Mouse (Mus musculus): ENCODE data around the gene Gm21972. TPM values are rescaled to one million over a fixed set of nuclear protein-coding genes. Genes with fewer than 3 reads are reported as not detected.

The Gm21972 gene
- polyA plus RNA-seq, 1 experiment from 2014 or later, result not detected

DNA sequence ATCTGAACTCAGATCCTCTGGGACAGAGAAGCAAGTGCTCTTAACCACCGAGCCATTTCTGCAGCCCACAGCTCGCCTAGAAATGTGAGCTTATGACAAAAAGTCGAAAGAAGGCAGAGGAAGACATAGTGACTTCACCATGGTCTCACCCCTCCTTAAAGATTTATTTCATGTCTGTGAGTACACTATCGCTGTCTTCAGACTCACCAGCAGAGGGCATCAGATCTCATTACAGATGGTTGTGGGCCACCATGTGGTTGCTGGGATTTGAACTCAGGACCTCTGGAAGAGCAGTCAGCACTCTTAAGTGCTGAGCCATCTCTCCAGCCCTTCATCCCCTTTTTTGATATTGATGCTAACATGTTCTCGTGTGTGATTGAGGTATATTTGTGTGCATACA is 41.2 kb downstream of the Gm21972 start:
- H3K27ac ChIP-seq, result no peak overlapping the region
- H3K4me1 ChIP-seq, result no peaks in the 10 kb centered on the region
- no peak overlapping the region for H3K4me3 ChIP-seq
- peaks cover 67% of the 10 kb centered on the region for H3K36me3 ChIP-seq
- WGBS, result 96% methylated on average over 5 of the region's 5 CpGs
- ATAC-seq (ENCODE audit: insufficient number of reproducible peaks, insufficient read depth, low FRiP score, low TSS enrichment, low read depth), result no peak
- no peak overlapping the region for H3K9ac ChIP-seq
- no peaks in the 10 kb centered on the region for H3K9me3 ChIP-seq
- H3K4me2 ChIP-seq, result no peak overlapping the region
- H3K27me3 ChIP-seq, result no peaks in the 10 kb centered on the region

DNA sequence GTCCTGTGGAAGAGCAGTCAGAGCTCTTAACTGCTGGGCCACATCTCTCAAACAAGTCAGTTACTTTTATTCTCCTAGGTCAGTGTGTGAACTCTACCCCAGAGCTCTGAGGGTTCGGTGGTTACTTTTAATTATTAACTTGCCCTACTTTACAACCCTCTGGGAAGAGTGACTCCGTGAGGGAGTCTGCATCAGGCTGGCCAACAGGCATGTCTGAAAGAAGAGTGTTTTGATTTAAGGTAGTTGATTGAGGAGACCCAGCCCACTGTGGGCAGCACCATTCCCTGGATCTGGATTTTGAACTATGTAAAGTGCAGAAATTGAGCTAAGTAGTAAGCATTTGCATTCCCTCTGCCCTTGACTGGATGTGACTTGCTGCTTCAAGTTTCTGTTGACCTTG is 42.6 kb downstream of the Gm21972 start:
- Histone ChIP-seq H3K36me3 (peaks cover 64% of the 10 kb centered on the region), H3K4me3 (no peak overlapping the region), H3K27me3 (no peaks in the 10 kb centered on the region), H3K9ac (no peak overlapping the region), H3K9me3 (no peaks in the 10 kb centered on the region), H3K4me1 (no peaks in the 10 kb centered on the region), H3K4me2 (no peak overlapping the region), H3K27ac (no peak overlapping the region)
- no peak for ATAC-seq (ENCODE audit: insufficient number of reproducible peaks, insufficient read depth, low FRiP score, low TSS enrichment, low read depth)
- 88% methylated on average over 2 of the region's 2 CpGs for WGBS

GRCm38 (mm10) chr1:86178462-86179253 is 45.2 kb downstream of the Gm21972 start:
- ATAC-seq (ENCODE audit: insufficient number of reproducible peaks, insufficient read depth, low FRiP score, low TSS enrichment, low read depth), result peak; percentile 57; the same call in 1 of the 2 replicates
- Histone ChIP-seq H3K9ac (no peak overlapping the region), H3K4me1 (no peaks in the 10 kb centered on the region), H3K27ac (no peak overlapping the region), H3K4me3 (no peak overlapping the region), H3K9me3 (no peaks in the 10 kb centered on the region), H3K27me3 (no peaks in the 10 kb centered on the region), H3K36me3 (peaks cover 47% of the 10 kb centered on the region), H3K4me2 (no peak overlapping the region)
- 49% methylated on average over 7 of the region's 7 CpGs for WGBS

- no peak for ATAC-seq (ENCODE audit: insufficient number of reproducible peaks, insufficient read depth, low FRiP score, low TSS enrichment, low read depth)
- 86% methylated on average over 5 of the region's 5 CpGs for WGBS
- Histone ChIP-seq H3K4me3 (no peak overlapping the region), H3K36me3 (peaks cover 20% of the 10 kb centered on the region; the same call in 1 of the 2 replicates), H3K9me3 (no peaks in the 10 kb centered on the region), H3K27me3 (no peaks in the 10 kb centered on the region), H3K27ac (no peak overlapping the region), H3K9ac (no peak overlapping the region), H3K4me2 (no peak overlapping the region), H3K4me1 (no peaks in the 10 kb centered on the region)
Measured at GRCm38 (mm10) chr1:86182004-86182709, 48.7 kb downstream of the Gm21972 start.

DNA sequence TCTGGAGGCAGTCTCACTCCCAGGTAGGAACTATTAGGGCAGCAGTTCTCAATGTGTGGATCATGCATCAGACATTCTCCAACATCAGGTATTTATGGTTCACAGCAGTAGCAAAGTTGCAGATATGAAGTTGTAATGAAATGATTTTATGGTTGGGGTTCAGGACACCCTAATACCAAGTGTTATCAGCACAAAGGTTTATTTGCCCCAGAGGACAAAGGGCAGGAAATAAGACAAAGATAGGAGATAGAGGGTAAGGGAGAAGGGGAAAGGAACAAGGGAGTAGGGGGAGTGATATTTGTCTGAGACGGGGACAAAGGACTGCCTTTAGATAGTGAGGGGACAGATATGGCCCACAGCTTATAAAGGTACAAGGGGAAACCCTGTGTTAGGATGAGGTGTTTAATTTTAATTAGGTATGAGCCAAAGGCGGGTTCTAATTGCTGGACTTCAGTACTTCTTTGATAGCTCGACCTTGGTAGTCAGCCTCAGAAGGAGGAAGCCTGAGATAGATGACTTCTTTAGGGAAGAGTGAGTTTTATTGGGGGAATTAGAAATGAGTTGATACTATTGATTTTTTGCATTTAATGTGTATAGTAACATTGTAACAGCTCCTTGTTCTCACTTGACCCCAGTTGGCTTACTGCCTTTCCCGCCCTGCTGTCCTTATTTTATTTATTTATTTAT is 50.3 kb downstream of the Gm21972 start:
- 86% methylated on average over 4 of the region's 4 CpGs for WGBS
- Histone ChIP-seq H3K4me1 (no peaks in the 10 kb centered on the region), H3K4me3 (no peak overlapping the region), H3K9me3 (no peaks in the 10 kb centered on the region), H3K36me3 (peaks cover 14% of the 10 kb centered on the region; the same call in 1 of the 2 replicates), H3K9ac (no peak overlapping the region), H3K4me2 (no peak overlapping the region), H3K27ac (no peak overlapping the region), H3K27me3 (no peaks in the 10 kb centered on the region)
- no peak for ATAC-seq (ENCODE audit: insufficient number of reproducible peaks, insufficient read depth, low FRiP score, low TSS enrichment, low read depth)

DNA sequence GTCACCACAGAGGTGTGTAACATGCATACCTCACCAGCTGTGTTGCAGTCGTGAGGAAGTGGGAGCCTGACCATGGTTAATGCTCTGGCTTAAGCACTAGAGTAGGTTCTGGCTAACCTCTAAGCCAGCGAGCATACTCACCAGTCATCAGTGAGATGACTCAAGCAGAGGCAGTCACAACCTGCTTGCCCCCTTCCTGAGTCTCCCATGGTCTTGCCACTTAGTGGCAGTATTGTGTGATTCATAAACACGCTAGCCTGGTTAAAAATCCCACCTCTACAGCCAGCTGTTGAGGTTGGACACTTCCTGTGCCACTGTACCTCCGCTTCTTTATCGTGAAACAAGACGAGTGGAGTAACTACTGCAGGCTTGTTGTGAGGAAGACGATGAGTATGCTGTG is 53.3 kb downstream of the Gm21972 start:
- Histone ChIP-seq H3K9me3 (no peaks in the 10 kb centered on the region), H3K27ac (no peak overlapping the region), H3K36me3 (peaks cover 32% of the 10 kb centered on the region), H3K9ac (no peak overlapping the region), H3K4me2 (no peak overlapping the region), H3K4me1 (no peaks in the 10 kb centered on the region), H3K27me3 (no peaks in the 10 kb centered on the region), H3K4me3 (no peak overlapping the region)
- no peak for ATAC-seq (ENCODE audit: insufficient number of reproducible peaks, insufficient read depth, low FRiP score, low TSS enrichment, low read depth)
- 83% methylated on average over 7 of the region's 7 CpGs for WGBS

DNA sequence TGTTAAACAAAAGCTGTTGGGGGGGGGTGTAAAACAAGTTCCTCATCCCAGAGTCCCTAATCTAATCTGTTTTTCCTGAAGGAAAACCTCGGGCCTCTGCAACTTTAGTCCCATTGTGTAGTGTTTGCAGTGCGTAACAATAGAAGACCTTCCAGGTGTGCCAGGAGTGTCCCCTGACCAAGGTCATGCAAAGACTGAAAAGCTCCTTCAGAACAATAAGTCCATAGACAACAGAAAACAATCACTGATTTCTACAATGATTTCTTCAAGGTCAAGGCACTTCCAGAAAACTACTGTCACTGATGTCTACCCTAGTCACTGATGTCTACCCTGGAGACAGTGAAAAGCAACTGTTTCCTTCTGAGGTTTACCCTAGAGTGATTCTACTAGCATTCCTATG is 54.4 kb downstream of the Gm21972 start:
- H3K27me3 ChIP-seq, result no peaks in the 10 kb centered on the region
- ATAC-seq (ENCODE audit: insufficient number of reproducible peaks, insufficient read depth, low FRiP score, low TSS enrichment, low read depth), result no peak
- WGBS, result 69% methylated on average over 2 of the region's 2 CpGs

GRCm38 (mm10) chr1:86188271-86188670 is 54.8 kb downstream of the Gm21972 start:
- Histone ChIP-seq H3K4me3 (no peak overlapping the region), H3K4me1 (no peaks in the 10 kb centered on the region), H3K4me2 (no peak overlapping the region), H3K27me3 (no peaks in the 10 kb centered on the region), H3K9me3 (no peaks in the 10 kb centered on the region), H3K36me3 (peaks cover 33% of the 10 kb centered on the region), H3K27ac (no peak overlapping the region), H3K9ac (no peak overlapping the region)
- WGBS, result 80% methylated on average over 2 of the region's 2 CpGs
- ATAC-seq (ENCODE audit: insufficient number of reproducible peaks, insufficient read depth, low FRiP score, low TSS enrichment, low read depth), result no peak

More for the DNA sequence above, 54.4 kb downstream of the Gm21972 start:
- no peaks in the 10 kb centered on the region for H3K9me3 ChIP-seq
- no peak overlapping the region for H3K4me3 ChIP-seq
- no peak overlapping the region for H3K4me2 ChIP-seq
- no peak overlapping the region for H3K9ac ChIP-seq
- H3K36me3 ChIP-seq, result peaks cover 32% of the 10 kb centered on the region
- H3K27ac ChIP-seq, result no peak overlapping the region
- H3K4me1 ChIP-seq, result no peaks in the 10 kb centered on the region

- H3K36me3 ChIP-seq, result peaks cover 38% of the 10 kb centered on the region
- H3K27me3 ChIP-seq, result no peaks in the 10 kb centered on the region
- 81% methylated on average over 6 of the region's 6 CpGs for WGBS
- no peak overlapping the region for H3K9ac ChIP-seq
- H3K9me3 ChIP-seq, result no peaks in the 10 kb centered on the region
- ATAC-seq (ENCODE audit: insufficient number of reproducible peaks, insufficient read depth, low FRiP score, low TSS enrichment, low read depth), result no peak
- no peaks in the 10 kb centered on the region for H3K4me1 ChIP-seq
- no peak overlapping the region; the same call in 1 of the 2 replicates for H3K27ac ChIP-seq
- H3K4me3 ChIP-seq, result no peak overlapping the region
- H3K4me2 ChIP-seq, result no peak overlapping the region
Measured at GRCm38 (mm10) chr1:86189034-86189702, 55.7 kb downstream of the Gm21972 start.

DNA sequence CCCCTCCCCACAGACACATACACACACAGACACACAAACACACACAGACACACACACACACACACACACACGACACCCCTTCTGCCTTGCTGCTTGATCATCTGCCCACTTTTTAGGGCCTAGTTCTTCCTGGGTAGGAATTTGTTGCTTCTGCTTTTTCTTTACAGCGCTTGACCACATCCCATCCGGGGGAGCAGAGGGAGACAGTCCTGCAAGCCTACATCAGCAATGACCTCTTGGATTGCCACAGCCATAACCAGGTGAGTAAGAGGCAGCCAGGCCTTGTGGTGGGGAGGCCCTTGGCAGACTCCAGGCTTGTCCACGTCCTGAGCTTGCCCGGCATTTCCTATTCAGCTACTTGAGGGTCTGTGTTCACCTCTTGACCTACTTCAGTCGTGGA is 57.4 kb downstream of the Gm21972 start:
- no peaks in the 10 kb centered on the region for H3K27me3 ChIP-seq
- H3K4me1 ChIP-seq, result no peaks in the 10 kb centered on the region
- H3K9me3 ChIP-seq, result no peaks in the 10 kb centered on the region
- peaks cover 46% of the 10 kb centered on the region for H3K36me3 ChIP-seq
- H3K4me2 ChIP-seq, result no peak overlapping the region
- WGBS, result 88% methylated on average over 6 of the region's 6 CpGs
- ATAC-seq (ENCODE audit: insufficient number of reproducible peaks, insufficient read depth, low FRiP score, low TSS enrichment, low read depth), result no peak
- H3K9ac ChIP-seq, result no peak overlapping the region
- H3K27ac ChIP-seq, result no peak overlapping the region
- no peak overlapping the region for H3K4me3 ChIP-seq

DNA sequence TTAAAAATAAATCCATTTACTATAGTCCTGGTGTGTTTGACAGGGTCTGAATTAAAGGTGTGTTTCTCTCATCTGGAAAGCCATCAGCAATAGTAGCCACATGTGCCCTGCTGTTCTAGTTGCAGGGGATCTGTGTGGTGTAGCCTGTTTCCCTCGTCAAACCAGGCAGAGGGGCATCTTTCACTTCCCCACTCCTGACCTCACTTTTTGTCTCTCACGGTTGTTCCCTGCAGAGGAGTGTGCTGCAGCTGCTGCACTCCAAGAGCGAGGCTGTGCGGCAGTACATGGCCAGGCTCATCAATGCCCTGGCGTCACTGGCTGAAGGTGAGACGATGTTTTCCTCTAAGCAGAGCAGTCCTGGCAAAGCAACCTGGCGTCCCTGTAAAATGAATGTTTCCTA is 60.6 kb downstream of the Gm21972 start:
- H3K9ac ChIP-seq, result no peak overlapping the region
- no peaks in the 10 kb centered on the region for H3K4me1 ChIP-seq
- H3K4me3 ChIP-seq, result no peak overlapping the region
- no peak for ATAC-seq (ENCODE audit: insufficient number of reproducible peaks, insufficient read depth, low FRiP score, low TSS enrichment, low read depth)
- no peak overlapping the region for H3K27ac ChIP-seq
- WGBS, result 85% methylated on average over 7 of the region's 7 CpGs
- H3K36me3 ChIP-seq, result peaks cover 63% of the 10 kb centered on the region
- H3K27me3 ChIP-seq, result no peaks in the 10 kb centered on the region
- H3K4me2 ChIP-seq, result no peak overlapping the region
- H3K9me3 ChIP-seq, result no peaks in the 10 kb centered on the region
